In the genomic region with DNA sequence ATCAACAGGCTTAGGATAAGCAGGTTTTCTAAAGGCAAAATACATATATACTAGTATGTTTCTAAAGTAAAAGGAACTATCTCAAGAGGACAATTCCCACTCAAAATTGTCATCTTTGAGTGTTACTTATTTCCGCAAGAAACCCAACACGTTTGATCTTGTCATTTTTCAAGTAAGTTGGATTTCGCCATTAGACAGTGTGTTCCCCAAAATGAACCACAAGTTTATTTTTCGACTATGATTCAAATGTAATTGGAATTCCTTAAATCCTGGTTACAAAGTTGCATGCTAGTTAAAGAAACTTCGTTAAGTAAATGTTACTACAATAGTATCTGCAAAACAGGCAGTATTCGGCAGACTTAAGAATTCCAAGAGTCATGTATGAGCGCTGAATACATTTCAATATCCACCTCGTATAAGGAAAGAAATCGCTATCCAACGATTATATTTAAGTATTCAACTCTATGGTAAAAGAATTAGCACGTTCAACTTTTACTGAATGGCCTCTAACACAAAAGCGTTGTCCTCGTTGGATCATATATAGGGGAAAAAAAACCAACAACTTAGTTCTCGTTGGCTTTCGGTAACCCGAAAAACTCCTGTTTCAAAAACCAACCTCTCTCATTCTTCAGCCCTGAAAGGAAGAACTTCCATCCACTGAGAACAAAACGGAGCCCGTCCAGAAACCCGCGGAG, we compare ENCODE assay signal across 8 mouse cellular contexts.
A peak's percentile ranks its signal among the peaks of the same experiment; 100 is the strongest.
DNase-seq lines count a peak whose midpoint lies in the region; ATAC-seq and TF ChIP-seq lines count a peak whose summit lies in the region.

No protein-coding gene starts in this region.

- H3K4me3 ChIP-seq in lung, embryonic 15.5 days = peak overlapping the region; percentile 72
- peak overlapping the region; percentile 75 for H3K4me3 ChIP-seq in embryonic facial prominence, embryonic 14.5 days (ENCODE audit: low read depth, low read length)
- peak overlapping the region; percentile 70 for H3K4me3 ChIP-seq in limb, embryonic 10.5 days
- peak overlapping the region; percentile 91 for H3K4me3 ChIP-seq in olfactory bulb, adult 2 months (ENCODE audit: insufficient read depth, low read depth, low read length)

- H3K4me2 ChIP-seq in lung, embryonic 15.5 days = peak overlapping the region; percentile 45
- peak overlapping the region; percentile 60 for H3K4me2 ChIP-seq in embryonic facial prominence, embryonic 14.5 days (ENCODE audit: low read depth, low read length)

- H3K9ac ChIP-seq in lung, embryonic 15.5 days = peak overlapping the region; percentile 79
- H3K9ac ChIP-seq in embryonic facial prominence, embryonic 14.5 days (ENCODE audit: low read depth, low read length) = peak overlapping the region; percentile 82

- ATAC-seq in lung, embryonic 15.5 days (ENCODE audit: borderline replicate concordance, extremely low read depth, low FRiP score, low TSS enrichment) = no peak
- ATAC-seq in embryonic facial prominence, embryonic 14.5 days (ENCODE audit: low read depth) = no peak

- H3K36me3 ChIP-seq in lung, embryonic 15.5 days = no peaks in the 10 kb centered on the region
- H3K36me3 ChIP-seq in embryonic facial prominence, embryonic 14.5 days (ENCODE audit: control insufficient read depth, insufficient read depth, low read length) = no peaks in the 10 kb centered on the region
- H3K36me3 ChIP-seq in limb, embryonic 10.5 days = no peaks in the 10 kb centered on the region

- H3K27ac ChIP-seq in lung, embryonic 15.5 days = peak overlapping the region; percentile 98
- peak overlapping the region; percentile 98 for H3K27ac ChIP-seq in embryonic facial prominence, embryonic 14.5 days (replicated peaks; ENCODE audit: low read depth, low read length)
- H3K27ac ChIP-seq in limb, embryonic 10.5 days = peak overlapping the region; percentile 99
- no peak overlapping the region; the same call in 1 of the 2 replicates for H3K27ac ChIP-seq in olfactory bulb, adult 2 months (ENCODE audit: insufficient read depth, low read depth, low read length)

- intact Hi-C loops in left cerebral cortex, postnatal 10 days (cut with DNase I) = no loop called here

- peaks cover 30% of the 10 kb centered on the region for H3K4me1 ChIP-seq in lung, embryonic 15.5 days
- H3K4me1 ChIP-seq in embryonic facial prominence, embryonic 14.5 days (ENCODE audit: control insufficient read depth, insufficient read depth, low read length) = peaks cover 23% of the 10 kb centered on the region
- H3K4me1 ChIP-seq in limb, embryonic 10.5 days = peaks cover 48% of the 10 kb centered on the region
- no peaks in the 10 kb centered on the region for H3K4me1 ChIP-seq in olfactory bulb, adult 2 months (ENCODE audit: control insufficient read depth, insufficient read depth, low read length)

- TF ChIP-seq CTCF in olfactory bulb, adult 2 months (IDR thresholded peaks at IDR 0.05; ENCODE audit: insufficient read depth, low read depth, low read length) = no peak

- no peak for DNase-seq in lung, postnatal 36 days
- no peak for DNase-seq in embryonic facial prominence, embryonic 14.5 days (ENCODE audit: low spot score)
- DNase-seq in limb, embryonic 10.5 days (ENCODE audit: low spot score) = no peak
- DNase-seq in spleen, adult 18-20 months = no peak
- DNase-seq in cerebellum, postnatal 36 days = no peak
- DNase-seq in left cerebral cortex, postnatal 10 days (ENCODE audit: extremely low spot score in 1 of 2, low spot score in 2 of 2) = no peak

- H3K27me3 ChIP-seq in lung, embryonic 15.5 days = no peaks in the 10 kb centered on the region
- no peaks in the 10 kb centered on the region for H3K27me3 ChIP-seq in embryonic facial prominence, embryonic 14.5 days (replicated peaks; ENCODE audit: control insufficient read depth, insufficient read depth, low read length)
- no peaks in the 10 kb centered on the region for H3K27me3 ChIP-seq in limb, embryonic 10.5 days (ENCODE audit: low read depth, poor library complexity, severe bottlenecking)

- no peak for TF ChIP-seq POLR2A in olfactory bulb, adult 2 months (IDR thresholded peaks at IDR 0.05; ENCODE audit: insufficient read depth, low read depth, low read length)

- WGBS in lung, embryonic 15.5 days = 1% methylated on average over 20 of the region's 20 CpGs
- WGBS in embryonic facial prominence, embryonic 14.5 days = 2% methylated on average over 20 of the region's 20 CpGs
- WGBS in limb, embryonic 10.5 days = 6% methylated on average over 20 of the region's 20 CpGs
- WGBS in olfactory bulb, adult 2 months = 6% methylated on average over 20 of the region's 20 CpGs

- no peaks in the 10 kb centered on the region for H3K9me3 ChIP-seq in lung, embryonic 15.5 days
- H3K9me3 ChIP-seq in embryonic facial prominence, embryonic 14.5 days (ENCODE audit: control insufficient read depth, low read length) = no peaks in the 10 kb centered on the region
- H3K9me3 ChIP-seq in limb, embryonic 10.5 days (replicated peaks) = no peaks in the 10 kb centered on the region
